Mouse (Mus musculus): Measurements from ENCODE around the gene Cacnb2. TPM values are rescaled to one million over a fixed set of nuclear protein-coding genes. Genes with fewer than 3 reads are reported as not detected.

Cacnb2 gene
- total RNA-seq, 2 experiments from 2014 or later = 0.25 to 0.38 TPM

DNA sequence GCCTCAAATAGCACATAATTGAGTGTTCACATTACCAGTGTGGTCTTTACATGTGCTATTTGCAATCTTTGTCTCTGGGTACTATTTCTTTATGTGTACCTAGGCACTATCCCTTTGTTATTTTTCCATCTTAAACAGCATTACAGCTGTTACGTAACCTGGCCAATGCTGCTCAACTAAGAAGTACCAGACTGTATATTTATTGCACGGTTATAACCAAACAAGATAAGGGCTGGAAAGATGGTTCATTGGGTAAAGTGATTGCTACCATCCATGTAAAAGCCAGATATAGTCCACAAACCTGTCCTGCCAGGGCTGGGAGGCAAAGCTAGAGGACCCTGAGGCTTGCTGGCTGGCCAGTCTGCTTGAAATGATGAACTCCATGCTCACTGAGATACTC, 251.2 kb downstream of the Cacnb2 start:
- intact Hi-C loops (cut with DNase I) = no loop called here
- DNase-seq = no peak

DNA sequence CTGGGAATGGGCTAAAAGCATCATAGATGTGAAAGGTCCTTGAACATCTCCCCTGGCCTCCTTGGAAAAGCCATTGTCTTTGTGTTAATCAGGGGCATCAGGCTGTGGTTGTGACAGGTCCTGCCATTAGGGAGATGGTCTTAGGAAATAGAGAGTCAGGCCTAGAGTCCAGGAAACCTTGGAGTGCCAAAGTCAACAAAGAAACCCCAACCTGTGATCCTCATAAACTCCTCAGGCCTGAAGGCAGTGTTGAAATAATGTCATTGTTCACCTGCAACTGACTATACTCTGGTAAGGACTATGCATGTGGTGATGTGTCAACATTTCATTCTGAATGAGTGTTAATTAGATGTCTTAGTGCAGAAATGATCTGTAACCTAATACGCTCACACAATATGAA, 255.4 kb downstream of the Cacnb2 start:
- DNase-seq = no peak
- intact Hi-C loops (cut with DNase I) = no loop called here

DNA sequence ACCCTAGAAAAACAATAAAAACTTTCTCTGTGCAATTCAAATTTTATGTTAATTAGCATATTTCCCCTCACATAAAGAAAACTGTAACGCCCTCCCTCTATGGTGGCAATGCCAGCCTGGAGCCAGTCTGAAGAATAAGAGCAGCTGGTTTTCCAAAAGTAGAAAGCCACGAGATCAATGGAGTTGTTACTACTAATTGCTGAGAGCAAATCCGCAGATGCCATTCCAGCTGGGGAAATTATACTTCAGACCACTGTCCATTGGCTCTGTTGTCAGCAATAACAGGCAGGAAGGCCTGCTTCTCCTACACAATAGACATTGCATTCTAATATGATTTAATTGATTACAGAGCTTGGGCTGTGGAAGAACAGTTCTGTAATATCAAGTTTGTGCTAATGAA, 257.5 kb downstream of the Cacnb2 start:
- intact Hi-C loops (cut with DNase I) = no loop called here

DNA sequence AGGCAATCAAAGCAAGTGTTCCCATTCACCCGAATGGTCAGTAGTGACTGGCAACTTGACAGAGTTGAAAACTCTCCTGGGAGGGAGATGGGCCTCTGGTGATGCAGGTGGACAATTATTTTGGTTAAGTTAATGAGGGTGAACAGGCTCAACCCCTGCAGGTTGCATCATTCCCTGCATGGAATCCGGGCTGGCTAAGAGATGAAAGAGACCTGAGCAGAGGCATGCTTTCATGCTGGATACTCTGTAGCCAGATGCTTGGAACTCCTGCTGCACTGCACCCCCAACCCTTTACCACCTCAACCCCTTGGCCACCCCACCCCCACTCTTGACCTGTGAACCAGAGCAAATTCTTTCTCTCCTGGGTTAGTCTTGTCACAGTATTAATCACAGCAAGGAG, 258.7 kb downstream of the Cacnb2 start:
- intact Hi-C loops (cut with DNase I) = no loop called here
- no peak for DNase-seq

More for the DNA sequence above, 257.5 kb downstream of the Cacnb2 start:
- DNase-seq = no peak

DNA sequence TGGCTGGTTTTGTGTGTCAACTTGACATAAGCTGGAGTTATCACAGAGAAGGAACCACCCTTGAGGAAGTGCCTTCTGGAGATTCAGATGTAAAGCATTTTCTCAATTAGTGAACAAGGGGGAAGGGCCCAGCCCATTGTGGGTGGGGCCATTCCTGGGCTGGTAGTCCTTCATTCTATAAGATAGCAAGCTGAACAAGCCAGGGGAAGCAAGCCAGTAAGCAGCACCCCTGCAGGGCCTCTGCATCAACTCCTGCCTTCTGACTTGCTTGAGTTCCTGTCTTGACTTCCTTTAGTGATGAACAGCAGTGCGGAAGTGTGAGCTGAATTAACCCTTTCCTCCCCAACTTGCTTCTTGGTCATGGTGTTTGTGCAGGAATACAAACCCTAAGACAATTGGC, 260.1 kb downstream of the Cacnb2 start:
- intact Hi-C loops (cut with DNase I) = no loop called here
- DNase-seq = no peak

DNA sequence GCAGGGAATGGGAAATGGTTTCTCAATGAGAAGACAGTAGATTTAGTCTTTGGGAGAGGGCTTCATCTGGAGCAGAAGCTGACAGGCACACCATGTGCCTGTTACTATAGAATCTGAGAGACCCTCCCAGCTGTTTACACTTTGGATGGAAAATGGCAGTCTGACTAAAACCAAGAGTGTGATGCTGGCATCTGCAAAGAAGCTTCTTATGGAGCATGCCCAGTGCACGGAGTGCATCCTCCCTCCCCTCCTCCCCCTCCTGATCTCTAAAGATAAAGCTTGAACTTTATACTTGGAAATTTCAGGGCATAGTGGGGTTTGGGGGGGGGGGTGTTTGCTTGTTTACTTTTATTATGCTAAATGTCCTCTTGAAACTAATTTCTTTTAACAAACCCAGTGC, 270.2 kb downstream of the Cacnb2 start:
- no peak for DNase-seq
- intact Hi-C loops (cut with DNase I) = no loop called here

DNA sequence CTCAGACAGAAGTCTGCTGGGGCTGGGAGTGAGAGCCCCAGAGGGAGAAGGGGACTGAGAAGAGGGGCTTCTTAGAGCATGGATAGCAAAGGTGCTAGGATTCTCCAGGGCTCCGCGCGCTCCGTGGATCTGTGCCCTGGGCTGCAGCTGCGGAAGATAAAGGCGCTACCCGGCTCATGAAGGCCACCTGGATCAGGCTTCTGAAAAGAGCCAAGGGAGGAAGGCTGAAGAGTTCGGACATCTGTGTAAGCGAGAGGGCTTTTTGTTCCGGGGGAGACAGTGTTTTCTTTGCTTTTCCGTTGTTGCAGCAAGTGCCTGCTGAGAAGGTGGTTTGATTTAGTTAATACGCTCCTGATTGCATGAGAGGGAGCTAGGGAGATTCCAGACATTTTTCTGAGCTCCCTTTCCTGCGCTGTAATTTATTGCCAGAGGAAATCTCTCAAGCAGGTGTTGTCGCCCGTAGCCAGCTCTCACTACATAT, 270.9 kb downstream of the Cacnb2 start:
- no peak for DNase-seq
- intact Hi-C loops (cut with DNase I) = no loop called here

DNA sequence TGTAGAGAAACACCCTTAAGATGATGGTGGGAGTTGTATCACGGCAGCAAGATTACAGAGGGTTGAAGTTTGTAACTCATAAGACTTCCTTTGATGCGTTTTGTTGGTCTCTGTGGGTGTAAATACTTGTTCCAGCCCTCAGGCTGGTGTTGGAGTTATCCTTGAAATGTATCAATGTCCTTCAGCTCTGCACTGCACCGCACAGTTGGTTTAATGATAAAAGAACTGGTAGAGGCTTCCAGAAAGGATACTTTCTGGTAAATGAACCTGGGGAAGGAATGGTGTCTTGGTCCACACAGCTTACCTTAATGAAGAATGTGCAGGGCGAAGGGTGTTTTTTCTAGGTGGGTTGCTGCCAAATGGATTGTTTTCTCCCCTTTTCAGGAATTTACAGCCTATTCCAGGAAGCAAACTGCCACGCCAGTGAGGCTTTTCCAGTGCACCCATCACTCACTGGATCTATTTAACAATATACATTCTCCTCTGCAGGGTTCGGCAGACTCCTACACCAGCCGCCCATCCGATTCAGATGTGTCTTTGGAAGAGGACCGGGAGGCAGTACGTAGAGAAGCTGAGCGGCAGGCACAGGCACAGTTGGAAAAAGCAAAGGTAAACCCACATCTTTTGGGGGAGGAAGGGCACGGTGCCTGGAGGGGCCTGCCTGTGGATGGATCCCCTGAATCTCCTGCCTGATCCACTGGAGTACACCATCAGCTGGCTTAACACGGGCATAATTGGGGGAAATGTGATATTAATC, 271.6 kb downstream of the Cacnb2 start:
- intact Hi-C loops (cut with DNase I) = no loop called here
- DNase-seq = no peak

DNA sequence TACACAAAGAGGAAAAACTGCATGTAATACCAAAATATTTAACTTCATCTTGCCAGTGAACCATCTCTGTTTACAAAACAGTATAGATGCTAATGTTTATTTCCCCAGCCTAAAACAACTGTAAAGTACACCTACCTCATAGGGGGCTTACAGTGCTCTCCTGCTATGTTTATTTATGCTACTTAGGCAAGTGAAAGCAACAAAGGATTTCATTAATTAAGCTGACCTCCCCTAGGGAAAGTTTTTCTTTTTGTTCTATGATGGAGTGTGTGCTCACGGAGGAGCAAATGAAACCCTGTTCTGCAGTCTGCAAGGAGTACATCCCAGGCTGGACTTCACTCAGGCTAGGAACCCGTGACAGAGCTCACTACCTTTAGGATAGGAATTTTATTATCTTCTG, 272.2 kb downstream of the Cacnb2 start:
- intact Hi-C loops (cut with DNase I) = no loop called here
- DNase-seq = no peak

DNA sequence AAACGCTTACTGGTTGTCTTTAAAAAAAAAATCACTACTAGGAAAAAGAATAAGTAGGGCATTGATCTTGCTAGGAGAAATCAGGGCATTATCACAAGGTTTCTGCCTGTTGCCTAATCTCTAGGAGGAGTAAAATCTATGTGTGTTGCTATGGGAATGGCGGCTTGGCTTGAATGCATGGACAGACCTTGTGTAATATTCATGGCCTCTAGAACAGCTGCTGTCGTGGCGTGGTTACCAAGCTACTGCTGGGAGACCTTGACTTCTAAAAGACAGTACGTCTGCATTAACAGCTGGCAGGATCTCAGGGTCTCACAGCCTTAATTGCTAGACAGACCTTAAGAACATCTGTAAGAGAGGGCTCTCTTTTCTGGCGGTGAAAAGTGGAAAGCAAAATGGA, 272.7 kb downstream of the Cacnb2 start:
- intact Hi-C loops (cut with DNase I) = no loop called here

DNA sequence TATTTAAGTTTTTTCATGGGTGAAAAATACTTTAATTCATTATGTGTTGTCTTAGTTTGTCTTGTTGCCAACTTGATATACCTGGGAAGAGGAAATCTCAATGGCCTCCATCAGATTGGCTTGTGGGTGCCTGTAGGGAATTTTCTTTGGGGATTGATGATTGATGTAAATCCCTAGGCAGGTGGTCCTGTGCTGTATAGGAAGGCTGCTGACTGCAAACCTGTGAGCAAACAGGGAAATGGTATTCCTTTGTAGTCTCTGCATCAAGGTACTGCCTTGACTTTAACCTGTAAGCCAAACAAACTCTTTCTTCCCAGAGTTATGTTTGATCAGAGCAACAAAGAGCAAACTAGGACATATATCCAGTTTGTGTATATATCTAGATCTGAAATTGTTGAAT, 276.1 kb downstream of the Cacnb2 start:
- intact Hi-C loops (cut with DNase I) = no loop called here
- no peak for DNase-seq

More for the DNA sequence above, 272.7 kb downstream of the Cacnb2 start:
- DNase-seq = no peak

DNA sequence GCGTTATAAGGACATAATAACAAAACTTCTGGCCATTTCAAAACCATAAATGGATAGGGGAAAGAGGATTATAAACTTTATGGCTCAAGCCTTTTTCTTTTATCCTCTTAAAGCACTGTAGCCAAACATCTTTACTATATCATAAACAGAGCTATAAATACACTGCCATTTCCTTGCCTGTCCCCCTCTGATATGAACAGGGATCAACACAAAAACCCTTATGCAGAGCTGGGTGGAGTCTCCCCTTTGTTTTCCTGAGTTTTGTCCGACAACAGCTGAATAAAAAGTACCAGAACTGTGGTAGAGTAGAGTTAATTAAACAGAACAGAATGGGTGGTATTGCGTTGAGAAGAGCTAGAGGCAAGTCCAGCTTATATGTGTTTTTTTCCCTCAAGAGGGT, 280.6 kb downstream of the Cacnb2 start:
- no peak for DNase-seq
- intact Hi-C loops (cut with DNase I) = no loop called here

DNA sequence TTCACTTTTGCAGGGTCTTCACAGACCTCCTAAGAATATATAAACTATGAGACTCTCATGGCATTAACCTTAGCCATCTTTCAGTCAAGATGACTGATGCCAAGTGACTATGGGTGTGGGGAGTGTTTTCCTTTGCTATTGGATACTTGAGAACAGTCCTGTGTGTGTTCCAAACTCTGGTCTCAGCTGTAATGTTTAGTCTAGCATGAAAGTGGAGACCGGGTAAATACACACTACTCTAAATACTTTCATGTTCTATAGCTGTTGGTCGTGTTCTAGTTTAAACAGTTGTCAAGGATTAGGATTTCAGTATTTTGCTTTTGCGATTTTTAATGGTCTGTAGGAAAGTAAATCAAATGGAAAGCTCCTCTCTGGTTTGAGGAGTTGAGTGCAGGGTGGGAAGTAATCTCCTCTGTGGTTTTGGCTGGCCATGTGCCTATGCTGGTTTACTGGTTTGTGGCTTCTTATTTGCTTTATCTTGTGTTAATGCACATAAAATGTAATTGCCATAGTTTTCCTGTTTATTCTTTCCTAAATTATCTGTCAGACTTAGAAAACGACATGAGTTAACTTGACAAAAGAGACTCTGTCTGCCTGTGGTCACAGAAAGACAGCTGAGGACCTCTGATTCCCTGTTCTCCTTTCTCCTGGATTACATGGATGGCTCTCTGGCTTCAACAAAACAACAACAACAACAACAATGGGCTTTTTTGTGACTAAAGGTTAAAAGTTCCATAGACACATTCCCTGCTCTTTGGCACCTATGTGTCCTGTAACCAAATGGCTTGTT, 285.7 kb downstream of the Cacnb2 start:
- intact Hi-C loops (cut with DNase I) = no loop called here
- no peak for DNase-seq

DNA sequence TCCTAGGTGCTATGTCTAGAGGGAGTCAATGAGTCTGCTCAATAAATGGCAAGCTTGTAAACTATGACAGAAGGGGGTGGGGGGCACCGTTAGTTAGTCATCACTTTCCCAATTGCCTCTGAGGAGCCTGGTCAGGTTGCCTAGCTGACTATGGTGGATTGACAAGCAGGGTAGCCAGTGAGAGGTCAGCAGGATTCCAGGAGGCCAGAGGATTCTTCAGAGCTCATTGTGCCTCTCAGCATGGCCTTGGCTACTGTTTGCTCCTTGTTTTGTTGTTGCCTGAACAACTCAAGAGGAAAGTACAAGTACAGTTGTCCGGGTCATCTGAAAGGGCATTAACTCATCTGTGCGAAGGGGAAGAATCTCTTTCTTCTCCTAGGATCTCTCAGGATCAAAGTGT, 300.9 kb downstream of the Cacnb2 start:
- intact Hi-C loops (cut with DNase I) = no loop called here
- DNase-seq = no peak

DNA sequence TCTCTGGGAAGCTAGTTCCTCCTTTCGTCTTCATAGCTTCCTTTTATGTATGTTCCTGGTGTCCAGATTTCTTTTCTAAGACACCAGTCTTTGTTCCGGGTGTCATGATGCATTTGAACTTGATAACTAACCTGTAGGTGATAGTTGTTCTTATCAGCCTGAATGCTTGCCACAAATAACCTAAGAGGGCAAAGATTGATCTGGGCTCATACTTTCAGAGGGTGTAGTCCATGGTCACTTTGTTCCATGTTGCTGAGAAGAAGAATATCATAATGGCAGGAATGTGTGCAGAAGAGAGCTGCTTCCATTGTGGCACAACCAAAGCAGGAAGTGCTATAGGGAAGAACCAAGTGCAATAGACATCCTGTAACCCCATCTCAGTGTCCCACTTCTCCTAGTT, 302.0 kb downstream of the Cacnb2 start:
- DNase-seq = no peak
- intact Hi-C loops (cut with DNase I) = no loop called here

DNA sequence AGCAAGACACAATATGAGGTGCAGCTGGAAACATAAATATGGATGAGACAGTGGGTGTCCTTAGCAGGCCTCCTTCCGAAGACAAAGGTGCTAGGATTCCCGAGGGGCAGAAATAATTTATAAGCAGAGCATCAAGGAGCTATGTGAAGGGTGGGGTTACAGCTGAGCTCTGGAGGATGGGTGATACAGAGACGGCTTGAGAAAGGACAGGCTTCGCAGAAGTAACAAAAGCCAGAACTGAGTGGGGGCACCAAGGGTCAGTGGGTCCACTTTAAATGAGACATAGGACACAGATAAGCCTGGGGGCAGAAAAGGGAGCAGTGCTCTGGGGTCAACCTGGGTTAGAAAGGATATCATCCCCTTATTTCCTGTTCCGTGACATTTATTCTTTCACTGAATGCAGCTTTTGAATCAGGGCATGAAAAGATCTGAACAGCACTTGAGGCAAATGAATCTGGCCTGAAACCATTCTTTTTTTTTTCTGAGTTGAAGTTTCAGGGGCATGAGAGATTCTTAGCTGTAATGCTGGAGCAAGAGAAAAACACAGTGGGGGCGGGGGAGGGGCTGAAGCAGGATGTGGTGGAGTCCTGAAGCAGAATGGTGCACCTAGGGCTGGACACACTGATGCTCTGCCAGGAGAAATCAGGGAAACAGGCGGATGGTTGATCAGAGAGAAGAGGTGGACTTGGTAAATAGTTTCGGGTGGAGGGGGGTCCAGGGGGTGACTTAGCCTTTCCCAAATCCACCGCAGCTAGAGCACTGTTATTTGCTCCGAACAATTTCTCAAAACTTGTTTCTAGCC, 304.4 kb downstream of the Cacnb2 start:
- no peak for DNase-seq
- intact Hi-C loops (cut with DNase I) = no loop called here

DNA sequence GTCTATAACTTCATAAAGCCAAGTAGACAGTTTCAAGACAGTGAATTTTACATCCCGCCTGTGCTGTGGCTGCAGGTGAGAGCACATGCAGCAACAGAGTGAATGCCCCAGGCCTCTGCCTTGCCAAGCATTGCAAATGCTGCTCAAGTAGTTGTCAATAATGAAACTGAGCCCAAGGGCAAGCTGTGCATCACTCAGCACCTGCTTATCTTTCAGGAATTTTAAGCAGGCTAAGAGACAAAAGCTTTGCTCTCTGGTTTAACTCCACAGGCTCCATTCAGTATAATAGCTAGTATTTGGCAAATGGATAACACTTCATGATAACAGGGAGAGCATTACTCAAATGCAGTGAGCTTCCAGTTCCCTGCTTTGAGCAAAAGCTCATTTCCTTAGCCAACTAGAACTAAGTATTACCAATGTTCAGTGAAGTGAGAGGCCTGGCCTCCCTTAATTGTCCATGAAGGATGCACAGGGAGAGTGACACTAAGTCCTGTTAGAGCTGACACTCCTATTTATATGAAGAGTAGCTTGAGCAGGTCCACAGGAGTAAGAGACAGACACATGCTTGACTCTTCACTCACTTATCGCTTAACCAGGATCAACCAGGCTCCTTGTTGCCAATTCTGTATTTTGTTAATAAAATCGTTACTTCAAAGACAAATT, 314.8 kb downstream of the Cacnb2 start:
- DNase-seq = no peak
- intact Hi-C loops (cut with DNase I) = no loop called here

DNA sequence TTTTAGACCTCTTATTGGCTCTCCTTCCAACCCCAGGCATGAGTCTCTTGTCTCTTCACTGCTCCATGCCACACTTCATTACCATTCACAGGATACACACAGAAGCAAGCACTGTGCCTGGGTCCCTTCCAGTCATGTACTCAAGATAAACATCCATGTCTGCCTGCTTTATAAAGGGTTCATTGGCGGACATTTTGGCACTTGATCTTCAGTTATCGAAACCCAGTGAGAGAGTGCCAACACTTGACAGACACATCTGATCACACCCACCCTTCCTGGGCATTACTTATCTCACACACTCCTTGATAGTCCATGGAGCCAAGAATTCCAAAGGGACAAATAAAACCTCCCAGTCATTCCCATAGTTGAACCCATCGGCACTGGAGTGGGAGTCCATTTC, 327.0 kb downstream of the Cacnb2 start:
- no peak for DNase-seq
- intact Hi-C loops (cut with DNase I) = no loop called here

DNA sequence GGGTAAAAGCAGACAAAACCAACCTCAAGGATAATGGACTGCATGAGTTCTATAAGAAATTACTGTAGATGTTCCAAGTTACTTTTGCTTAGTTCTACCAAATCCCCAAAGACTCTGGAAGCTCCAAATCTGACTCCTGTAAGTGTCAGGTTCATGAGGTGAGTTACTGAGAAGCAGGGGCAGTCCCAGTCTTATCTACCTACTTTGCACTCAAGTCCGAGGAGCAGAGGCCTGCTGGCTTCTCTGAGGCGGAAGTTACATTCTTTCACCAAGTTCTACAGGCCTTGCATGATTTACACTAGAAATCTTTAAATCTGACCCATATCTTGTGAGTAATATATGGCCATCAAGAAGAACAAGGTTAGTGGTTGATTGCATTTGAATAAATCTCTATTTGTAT, 329.1 kb downstream of the Cacnb2 start:
- intact Hi-C loops (cut with DNase I) = no loop called here
- DNase-seq = no peak

DNA sequence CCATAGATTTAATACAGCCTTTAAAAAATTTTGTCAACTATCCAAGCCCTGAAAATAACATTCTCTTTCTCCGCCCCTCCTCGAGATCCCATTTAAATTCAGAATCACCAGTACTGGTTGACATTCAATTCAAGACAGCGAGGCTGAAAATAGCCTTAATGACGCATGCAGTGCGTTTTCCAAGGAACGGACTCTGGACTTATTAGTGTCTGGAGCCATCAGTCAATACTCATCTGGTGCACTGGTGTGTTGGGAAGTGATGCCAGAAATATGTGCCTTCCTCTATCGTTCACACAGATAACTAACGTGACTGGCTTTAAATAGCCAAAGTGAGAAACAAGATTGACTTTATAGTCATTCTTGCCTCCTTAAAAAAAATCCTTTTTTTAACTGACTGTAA, 333.6 kb downstream of the Cacnb2 start:
- intact Hi-C loops (cut with DNase I) = no loop called here
- no peak for DNase-seq

DNA sequence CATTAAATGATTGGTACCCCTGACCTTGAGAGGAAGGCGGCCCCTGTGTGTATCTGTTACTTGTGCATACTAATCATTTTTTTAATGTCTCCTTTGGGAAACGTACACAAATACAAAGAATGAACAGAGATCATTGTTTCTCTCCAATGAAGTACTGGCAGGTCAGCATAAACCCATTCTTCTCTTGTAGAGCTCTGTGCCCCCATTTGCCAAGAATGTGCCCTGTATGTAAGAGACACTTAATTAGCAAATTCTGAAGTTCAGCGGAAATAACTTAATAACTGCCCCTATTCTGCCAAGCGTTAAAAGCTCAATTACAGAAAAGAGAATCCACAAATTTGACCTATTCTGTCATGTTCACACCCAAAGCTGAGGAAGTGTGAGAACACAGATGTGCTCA, 339.4 kb downstream of the Cacnb2 start:
- intact Hi-C loops (cut with DNase I) = no loop called here
- no peak for DNase-seq

Measured in gastrocnemius, postnatal 36 days (tissue).